In genomic region chr12:84174871-84175270, GRCm38 (mm10) we compare ENCODE assay signal across 8 mouse cellular contexts. TPM values are rescaled to one million over a fixed set of nuclear protein-coding genes. Genes with fewer than 3 reads are reported as not detected.
DNase-seq lines count a peak whose midpoint lies in the region; ATAC-seq and TF ChIP-seq lines count a peak whose summit lies in the region.

No protein-coding gene starts in this region.

- no peaks in the 10 kb centered on the region for H3K27me3 ChIP-seq in kidney, adult 2 months (replicated peaks; ENCODE audit: control insufficient read depth, insufficient read depth, low read length)
- no peaks in the 10 kb centered on the region for H3K27me3 ChIP-seq in lung, embryonic 14.5 days (ENCODE audit: insufficient read depth, low read length)
- H3K27me3 ChIP-seq in stomach, postnatal 0 days (ENCODE audit: control insufficient read depth, insufficient read depth, low read length) = no peaks in the 10 kb centered on the region

- no peak overlapping the region for H3K4me3 ChIP-seq in kidney, adult 2 months (ENCODE audit: insufficient read depth, low read depth, low read length)
- H3K4me3 ChIP-seq in lung, embryonic 14.5 days (ENCODE audit: low read depth, low read length) = no peak overlapping the region
- H3K4me3 ChIP-seq in stomach, postnatal 0 days (ENCODE audit: low read depth, low read length) = peak overlapping the region; percentile 29

- peaks cover 42% of the 10 kb centered on the region for H3K4me1 ChIP-seq in kidney, adult 2 months (ENCODE audit: control insufficient read depth, insufficient read depth, low read length)
- H3K4me1 ChIP-seq in lung, embryonic 14.5 days (ENCODE audit: insufficient read depth) = peaks cover 45% of the 10 kb centered on the region
- H3K4me1 ChIP-seq in stomach, postnatal 0 days (replicated peaks; ENCODE audit: control insufficient read depth, insufficient read depth) = peaks cover 36% of the 10 kb centered on the region

- TF ChIP-seq POLR2A in kidney, adult 2 months (IDR thresholded peaks at IDR 0.05; ENCODE audit: low read depth, low read length) = no peak

- peaks cover 1% of the 10 kb centered on the region for H3K36me3 ChIP-seq in kidney, adult 2 months (ENCODE audit: control insufficient read depth, insufficient read depth, low read length)
- peaks cover 41% of the 10 kb centered on the region for H3K36me3 ChIP-seq in lung, embryonic 14.5 days (ENCODE audit: insufficient read depth)
- peaks cover 22% of the 10 kb centered on the region for H3K36me3 ChIP-seq in stomach, postnatal 0 days (ENCODE audit: control insufficient read depth, insufficient read depth, low read length)

- 27% methylated on average over 6 of the region's 6 CpGs for WGBS in kidney, adult 2 months
- 59% methylated on average over 6 of the region's 6 CpGs for WGBS in lung, embryonic 14.5 days
- 29% methylated on average over 6 of the region's 6 CpGs for WGBS in stomach, postnatal 0 days

- no peaks in the 10 kb centered on the region for H3K9me3 ChIP-seq in lung, embryonic 14.5 days (ENCODE audit: low read depth, low read length)
- H3K9me3 ChIP-seq in stomach, postnatal 0 days (ENCODE audit: control insufficient read depth, low read length) = no peaks in the 10 kb centered on the region

- peak; percentile 28; the same call in 1 of the 2 replicates for ATAC-seq in lung, embryonic 14.5 days (ENCODE audit: insufficient read depth)
- peak; percentile 58 for ATAC-seq in stomach, postnatal 0 days (ENCODE audit: low FRiP score, low TSS enrichment)

- no peak for TF ChIP-seq EP300 in stomach, postnatal 0 days (optimal IDR thresholded peaks at IDR 0.05)

- peak overlapping the region; percentile 66 for H3K4me2 ChIP-seq in lung, embryonic 14.5 days
- peak overlapping the region; percentile 49 for H3K4me2 ChIP-seq in stomach, postnatal 0 days (replicated peaks; ENCODE audit: low read depth)

- H3K9ac ChIP-seq in lung, embryonic 14.5 days = peak overlapping the region; percentile 55; the same call in 1 of the 2 replicates
- H3K9ac ChIP-seq in stomach, postnatal 0 days (ENCODE audit: low read length) = no peak overlapping the region; the same call in 1 of the 2 replicates

- peak overlapping the region; percentile 92 for H3K27ac ChIP-seq in kidney, adult 2 months (ENCODE audit: insufficient read depth, low read depth, low read length)
- H3K27ac ChIP-seq in lung, embryonic 14.5 days (ENCODE audit: low read depth) = peak overlapping the region; percentile 85
- H3K27ac ChIP-seq in stomach, postnatal 0 days (replicated peaks) = peak overlapping the region; percentile 92

- no peak for TF ChIP-seq CTCF in kidney, adult 2 months (conservative IDR thresholded peaks at IDR 0.05; ENCODE audit: insufficient read depth, insufficient read length, low read depth, low read length)
- no peak for TF ChIP-seq CTCF in lung, embryonic 14.5 days (IDR thresholded peaks at IDR 0.05; ENCODE audit: low read depth)
- no peak for TF ChIP-seq CTCF in stomach, postnatal 0 days (IDR thresholded peaks at IDR 0.05; ENCODE audit: low read depth)

- DNase-seq in 416B (ENCODE audit: low read depth) (peak; percentile 78), adipocyte (ENCODE audit: low spot score) (peak; percentile 98)
- peak; percentile 90 for DNase-seq in heart, adult 18-20 months
- DNase-seq in kidney, adult 2 months = peak; percentile 96
- peak; percentile 84 for DNase-seq in lung, embryonic 14.5 days
- DNase-seq in stomach, postnatal 0 days (ENCODE audit: low spot score) = peak; percentile 94
- no peak for DNase-seq in layer of hippocampus, postnatal 36 days
- no peak for DNase-seq in testis, postnatal 10 days (ENCODE audit: low spot score)

RNA-seq across cellular contexts. Expression of gene Pnma1, which starts 26.6 kb away (rescaled TPM):
- total RNA-seq in heart, adult 18-20 months (2021) = under 1 TPM in 1 of 2 experiments, not detected in 1; 0.22 TPM
- 0.05 TPM in 1 of 2 replicates, not detected in the other for polyA plus RNA-seq in kidney, adult 2 months (2012; rRNA removed)
- polyA plus RNA-seq in lung, embryonic 14.5 days (2014; fragmentation: Nextera tagmentation; extraction: Ambion mirVana) = 0.68 and 0.79 TPM in 2 replicates
- 0.48 and 0.49 TPM in 2 replicates for polyA plus RNA-seq in stomach, postnatal 0 days (2015; fragmentation: Nextera tagmentation; extraction: Ambion mirVana)
- total RNA-seq in layer of hippocampus, postnatal 36 days (2021) = 1 to 10 TPM; 2.3 to 2.8 TPM

RNA-seq across cellular contexts. Expression of gene Elmsan1, which starts 43.8 kb away (rescaled TPM):
- total RNA-seq in heart, adult 18-20 months (2021) = 10 to 100 TPM; 10.5 to 13.3 TPM
- 6.7 and 7.4 TPM in 2 replicates for polyA plus RNA-seq in kidney, adult 2 months (2012; rRNA removed)
- polyA plus RNA-seq in lung, embryonic 14.5 days (2014; fragmentation: Nextera tagmentation; extraction: Ambion mirVana) = 11.3 and 12.3 TPM in 2 replicates
- polyA plus RNA-seq in stomach, postnatal 0 days (2015; fragmentation: Nextera tagmentation; extraction: Ambion mirVana) = 4.0 and 4.1 TPM in 2 replicates
- total RNA-seq in layer of hippocampus, postnatal 36 days (2021) = 10 to 100 TPM; 21.0 to 24.1 TPM

Comparison
In these comparisons a context has a peak if more than half of its experiments do, and no peak if none do; other contexts are left out.
1. DNase-seq: peak in 416B (single experiment), adipocyte (single experiment), heart, adult 18-20 months (2 of 2), kidney, adult 2 months (single experiment), lung, embryonic 14.5 days (single experiment) and stomach, postnatal 0 days (single experiment); none in layer of hippocampus, postnatal 36 days (0 of 2) and testis, postnatal 10 days (single experiment).
2. Peak in every context shown above with its lines, with median percentiles within 50 percentile points of each other: H3K27ac ChIP-seq.